Mouse (Mus musculus) lung, embryonic 15.5 days (tissue): ENCODE results near the gene Id3. TPM values are rescaled to one million over a fixed set of nuclear protein-coding genes. Genes with fewer than 3 reads are reported as not detected.

Experiments used
- ATAC-seq: fragments of 200-750 bp; cut with Nextera tagmentation; 2 replicates; pipeline ENCODE4 v1.8.0; 2017; ENCODE audit warnings: moderate number of reproducible peaks, borderline replicate concordance; ENCODE audit not compliant: low FRiP score, low TSS enrichment; ENCODE audit errors: extremely low read depth
- H3K27ac ChIP-seq: fragments of 300-500 bp; sonication (generic); 2 replicates; pipeline ENCODE4 v1.5.1; 2015; ENCODE audit warnings: moderate library complexity, mild to moderate bottlenecking, inconsistent platforms
- H3K27me3 ChIP-seq: fragments of 300-500 bp; sonication (generic); 2 replicates; pipeline ENCODE4 v1.6.1; 2015; ENCODE audit warnings: inconsistent platforms
- H3K36me3 ChIP-seq: fragments of 300-500 bp; sonication (generic); 2 replicates; pipeline ENCODE4 v1.6.1; 2015; ENCODE audit warnings: inconsistent platforms
- H3K4me1 ChIP-seq: fragments of 300-500 bp; sonication (generic); 2 replicates; pipeline ENCODE4 v1.6.1; 2015; ENCODE audit warnings: inconsistent platforms
- H3K4me2 ChIP-seq: fragments of 300-500 bp; sonication (generic); 2 replicates; pipeline ENCODE4 v1.6.1; 2015; ENCODE audit warnings: inconsistent platforms, mild to moderate bottlenecking, moderate library complexity
- H3K4me3 ChIP-seq: fragments of 300-500 bp; sonication (generic); 2 replicates; pipeline ENCODE4 v1.5.1; 2015; ENCODE audit warnings: mild to moderate bottlenecking, inconsistent platforms
- H3K9ac ChIP-seq: fragments of 300-500 bp; sonication (generic); 2 replicates; pipeline ENCODE4 v1.6.1; 2015; ENCODE audit warnings: inconsistent platforms
- H3K9me3 ChIP-seq: fragments of 300-500 bp; sonication (generic); 2 replicates; pipeline ENCODE4 v1.6.1; 2016; ENCODE audit warnings: inconsistent platforms
- WGBS: fragments of 180-500 bp; shearing (Covaris S2); methylation state at CpG from one replicate; pipeline ENCODE4 v1.1.7; 2015; 5-methylcytosine and 5-hydroxymethylcytosine counted together
- polyA plus RNA-seq: library from polyadenylated mRNA; unstranded; fragments of >200 nt; fragmentation: Nextera tagmentation; extraction: Ambion mirVana; gene quantifications from 2 replicates; pipeline ENCODE4 v1.2.1, GENCODE M21; 2015

Id3 gene
- polyA plus RNA-seq, 1 experiment from 2014 or later = 529 TPM

- Histone ChIP-seq H3K27me3 (no peaks in the 10 kb centered on the region), H3K9me3 (no peaks in the 10 kb centered on the region), H3K4me3 (peak overlapping the region; percentile 92), H3K4me2 (peak overlapping the region; percentile 61), H3K36me3 (no peaks in the 10 kb centered on the region), H3K9ac (peak overlapping the region; percentile 32), H3K27ac (peak overlapping the region; percentile 99), H3K4me1 (peaks cover 74% of the 10 kb centered on the region)
- no peak for ATAC-seq
- WGBS = 8% methylated on average over 17 of the region's 17 CpGs
These were observed 767 bp upstream of the Id3 start for GRCm38 (mm10) chr4:136142267-136143192.

- Histone ChIP-seq H3K9ac (peak overlapping the region; percentile 97), H3K4me1 (peaks cover 69% of the 10 kb centered on the region), H3K4me2 (peak overlapping the region; percentile 61), H3K36me3 (no peaks in the 10 kb centered on the region), H3K27ac (peak overlapping the region; percentile 99), H3K9me3 (no peaks in the 10 kb centered on the region), H3K27me3 (no peaks in the 10 kb centered on the region), H3K4me3 (peak overlapping the region; percentile 92)
- 1% methylated on average over 50 of the region's 50 CpGs for WGBS
- ATAC-seq = peak; percentile 2; the same call in 1 of the 2 replicates
These were observed 1.0 kb downstream of the Id3 start for GRCm38 (mm10) chr4:136144126-136144926.

- 0% methylated on average over 11 of the region's 11 CpGs for WGBS
- Histone ChIP-seq H3K4me1 (peaks cover 63% of the 10 kb centered on the region), H3K27ac (peak overlapping the region; percentile 99)
These were observed 1.6 kb downstream of the Id3 start for GRCm38 (mm10) chr4:136144927-136145292.

GRCm38 (mm10) chr4:136145362-136145885 is 2.1 kb downstream of the Id3 start:
- Histone ChIP-seq H3K27me3 (no peaks in the 10 kb centered on the region), H3K9me3 (no peaks in the 10 kb centered on the region), H3K9ac (peak overlapping the region; percentile 97), H3K4me1 (peaks cover 60% of the 10 kb centered on the region), H3K27ac (peak overlapping the region; percentile 99), H3K4me2 (peak overlapping the region; percentile 61), H3K36me3 (no peaks in the 10 kb centered on the region), H3K4me3 (peak overlapping the region; percentile 92)
- WGBS = 5% methylated on average over 11 of the region's 11 CpGs
- ATAC-seq = no peak

More at GRCm38 (mm10) chr4:136144927-136145292, 1.6 kb downstream of the Id3 start:
- H3K4me2 ChIP-seq = peak overlapping the region; percentile 61
- H3K9me3 ChIP-seq = no peaks in the 10 kb centered on the region
- no peaks in the 10 kb centered on the region for H3K36me3 ChIP-seq
- no peaks in the 10 kb centered on the region for H3K27me3 ChIP-seq
- no peak for ATAC-seq
- H3K4me3 ChIP-seq = peak overlapping the region; percentile 92
- H3K9ac ChIP-seq = peak overlapping the region; percentile 97

GRCm38 (mm10) chr4:136145991-136146711 is 2.9 kb downstream of the Id3 start:
- no peak for ATAC-seq
- peak overlapping the region; percentile 99 for H3K27ac ChIP-seq
- H3K27me3 ChIP-seq = no peaks in the 10 kb centered on the region
- no peaks in the 10 kb centered on the region for H3K9me3 ChIP-seq
- peak overlapping the region; percentile 92 for H3K4me3 ChIP-seq
- peak overlapping the region; percentile 97 for H3K9ac ChIP-seq
- peak overlapping the region; percentile 61 for H3K4me2 ChIP-seq
- H3K36me3 ChIP-seq = no peaks in the 10 kb centered on the region
- 23% methylated on average over 7 of the region's 7 CpGs for WGBS
- peaks cover 57% of the 10 kb centered on the region for H3K4me1 ChIP-seq

- WGBS = 19% methylated on average over 6 of the region's 6 CpGs
- peak overlapping the region; percentile 31 for H3K9ac ChIP-seq
- H3K4me1 ChIP-seq = peaks cover 51% of the 10 kb centered on the region
- no peaks in the 10 kb centered on the region for H3K36me3 ChIP-seq
- H3K27me3 ChIP-seq = no peaks in the 10 kb centered on the region
- H3K4me3 ChIP-seq = peak overlapping the region; percentile 92
- ATAC-seq = no peak
- H3K27ac ChIP-seq = peak overlapping the region; percentile 99
- H3K9me3 ChIP-seq = no peaks in the 10 kb centered on the region
- H3K4me2 ChIP-seq = peak overlapping the region; percentile 61
These were observed 3.4 kb downstream of the Id3 start for GRCm38 (mm10) chr4:136146712-136147154.

- Histone ChIP-seq H3K27me3 (no peaks in the 10 kb centered on the region), H3K36me3 (no peaks in the 10 kb centered on the region), H3K4me3 (peak overlapping the region; percentile 33), H3K9me3 (no peaks in the 10 kb centered on the region), H3K4me1 (peaks cover 45% of the 10 kb centered on the region), H3K4me2 (peak overlapping the region; percentile 61), H3K27ac (peak overlapping the region; percentile 99), H3K9ac (peak overlapping the region; percentile 34; the same call in 1 of the 2 replicates)
- peak; percentile 66 for ATAC-seq
- under 1% methylated on average over 43 of the region's 48 CpGs for WGBS
These were observed 4.3 kb downstream of the Id3 start for GRCm38 (mm10) chr4:136147436-136148135.

- H3K9ac ChIP-seq = peak overlapping the region; percentile 31
- H3K27ac ChIP-seq = peak overlapping the region; percentile 99
- no peaks in the 10 kb centered on the region for H3K27me3 ChIP-seq
- 4% methylated on average over 30 of the region's 31 CpGs for WGBS
- peak overlapping the region; percentile 61 for H3K4me2 ChIP-seq
- ATAC-seq = peak; percentile 10; the same call in 1 of the 2 replicates
- peaks cover 41% of the 10 kb centered on the region for H3K4me1 ChIP-seq
- no peaks in the 10 kb centered on the region for H3K36me3 ChIP-seq
- H3K9me3 ChIP-seq = no peaks in the 10 kb centered on the region
- peak overlapping the region; percentile 33 for H3K4me3 ChIP-seq
These were observed 5.2 kb downstream of the Id3 start for GRCm38 (mm10) chr4:136148342-136149044.

GRCm38 (mm10) chr4:136149045-136149379 is 5.7 kb downstream of the Id3 start:
- no peaks in the 10 kb centered on the region for H3K27me3 ChIP-seq
- no peaks in the 10 kb centered on the region for H3K36me3 ChIP-seq
- ATAC-seq = no peak
- no peaks in the 10 kb centered on the region for H3K9me3 ChIP-seq
- peak overlapping the region; percentile 99 for H3K27ac ChIP-seq
- H3K4me1 ChIP-seq = peaks cover 41% of the 10 kb centered on the region
- H3K4me3 ChIP-seq = no peak overlapping the region
- 69% methylated on average over 2 of the region's 2 CpGs for WGBS
- no peak overlapping the region for H3K4me2 ChIP-seq
- no peak overlapping the region for H3K9ac ChIP-seq

GRCm38 (mm10) chr4:136149734-136150133 is 6.4 kb downstream of the Id3 start:
- no peaks in the 10 kb centered on the region for H3K36me3 ChIP-seq
- no peak overlapping the region for H3K9ac ChIP-seq
- H3K4me1 ChIP-seq = peaks cover 41% of the 10 kb centered on the region
- 34% methylated on average over 3 of the region's 3 CpGs for WGBS
- ATAC-seq = no peak
- H3K27me3 ChIP-seq = no peaks in the 10 kb centered on the region
- no peak overlapping the region for H3K4me2 ChIP-seq
- no peaks in the 10 kb centered on the region for H3K9me3 ChIP-seq
- H3K4me3 ChIP-seq = no peak overlapping the region
- no peak overlapping the region for H3K27ac ChIP-seq
